Mouse (Mus musculus) myocyte (in vitro differentiated cells): ENCODE measurements at regions not wholly inside any gene's neighbourhood (a gene's known extent, or its start where the extent isn't known, plus 50 kb on each side); places are given as distances from the start of the nearest gene placed in this dataset.

Experiments
- H3K27me3 ChIP-seq: one replicate; pipeline ENCODE4 v1.6.1; 2011; ENCODE audit not compliant: control insufficient read depth, insufficient read depth, insufficient read length
- H3K36me3 ChIP-seq: one replicate; pipeline ENCODE4 v1.6.1; 2011; ENCODE audit not compliant: control insufficient read depth, insufficient read depth
- H3K4me2 ChIP-seq: one replicate; pipeline ENCODE4 v1.6.1; 2011; ENCODE audit warnings: low read depth, control low read depth
- H3K4me3 ChIP-seq: one replicate; pipeline ENCODE4 v1.5.1; 2011; ENCODE audit warnings: mild to moderate bottlenecking, control low read depth, moderate library complexity
- H3K79me2 ChIP-seq: one replicate; pipeline ENCODE4 v1.6.1; 2011; ENCODE audit not compliant: control insufficient read depth, insufficient read depth
- H3ac ChIP-seq: one replicate; pipeline ENCODE4 v1.6.1; 2011; ENCODE audit not compliant: control insufficient read depth, insufficient read length
- CEBPB ChIP-seq: IDR thresholded peaks from 2 replicates; pipeline ENCODE4 v1.6.1; 2011; ENCODE audit warnings: mild to moderate bottlenecking, moderate library complexity; ENCODE audit not compliant: poor library complexity, insufficient read depth, severe bottlenecking
- E2F4 ChIP-seq: IDR thresholded peaks from one replicate; pipeline ENCODE4 v1.6.1; 2011; ENCODE audit warnings: mild to moderate bottlenecking, control low read depth, moderate library complexity; ENCODE audit not compliant: insufficient read depth
- MAX ChIP-seq: IDR thresholded peaks from one replicate; pipeline ENCODE4 v1.6.1; 2011; ENCODE audit warnings: low read depth, mild to moderate bottlenecking, control low read depth
- MYOD1 ChIP-seq, 3 experiments: IDR thresholded peaks; one replicate each; pipeline ENCODE4 v1.6.1; 2011; ENCODE audit warnings: control low read depth in 2 of 3, low read depth in 2 of 3, mild to moderate bottlenecking in 2 of 3, moderate library complexity in 1 of 3; ENCODE audit not compliant: insufficient read length in 2 of 3, control insufficient read depth in 1 of 3
- MYOG ChIP-seq, 3 experiments: IDR thresholded peaks; one replicate each; pipeline ENCODE4 v1.6.1; 2011; ENCODE audit warnings: control low read depth in 2 of 3, low read depth in 2 of 3, mild to moderate bottlenecking in 2 of 3; ENCODE audit not compliant: insufficient read length in 2 of 3, control insufficient read depth in 1 of 3, insufficient read depth in 1 of 3
- POLR2A ChIP-seq: IDR thresholded peaks from one replicate; pipeline ENCODE4 v1.6.1; 2011; ENCODE audit warnings: low read depth, mild to moderate bottlenecking, control low read depth, moderate library complexity; ENCODE audit not compliant: insufficient read length
- POLR2AphosphoS2 ChIP-seq: IDR thresholded peaks from one replicate; pipeline ENCODE4 v1.6.1; 2011; ENCODE audit warnings: low read depth, control low read depth; ENCODE audit not compliant: insufficient read length
- REST ChIP-seq: IDR thresholded peaks from one replicate; pipeline ENCODE4 v1.6.1; 2011; ENCODE audit warnings: mild to moderate bottlenecking, control low read depth, moderate library complexity; ENCODE audit not compliant: insufficient read depth, insufficient read length
- SRF ChIP-seq: IDR thresholded peaks from one replicate; pipeline ENCODE4 v1.6.1; 2011; ENCODE audit warnings: low read depth; ENCODE audit not compliant: control insufficient read depth, insufficient read length
- TCF12 ChIP-seq: IDR thresholded peaks from one replicate; pipeline ENCODE4 v1.6.1; 2011; ENCODE audit warnings: mild to moderate bottlenecking, control low read depth; ENCODE audit not compliant: poor library complexity, insufficient read depth, severe bottlenecking
- TCF3 ChIP-seq: IDR thresholded peaks from one replicate; pipeline ENCODE4 v1.6.1; 2011; ENCODE audit warnings: low read depth, control low read depth; ENCODE audit not compliant: insufficient read length
- USF1 ChIP-seq: IDR thresholded peaks from one replicate; pipeline ENCODE4 v1.6.1; 2011; ENCODE audit warnings: low read depth, mild to moderate bottlenecking, control low read depth, moderate library complexity

DNA sequence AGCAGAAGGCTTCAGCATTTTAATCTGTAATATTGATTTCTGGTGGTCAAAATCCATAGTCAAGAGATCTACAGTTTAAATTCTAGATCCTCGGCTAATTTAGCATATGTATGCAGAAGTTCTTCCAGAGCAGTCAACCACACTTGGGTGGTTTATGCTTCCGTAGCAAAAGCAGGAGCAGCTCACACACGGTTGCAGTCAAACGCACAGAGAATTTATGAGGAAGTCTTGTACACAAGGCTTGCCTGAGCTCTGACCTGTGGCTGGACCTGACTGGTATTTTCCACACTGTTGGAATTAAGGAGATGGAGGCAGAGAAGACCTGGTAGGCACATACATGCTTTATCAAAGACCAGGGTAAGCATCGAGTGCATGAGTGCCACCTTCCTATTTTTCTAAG lies 86.8 kb downstream of the Avpr1a start:
- H3K36me3 ChIP-seq = no peaks in the 10 kb centered on the region
- no peak overlapping the region for H3ac ChIP-seq
- no peak overlapping the region for H3K4me2 ChIP-seq
- H3K27me3 ChIP-seq = no peaks in the 10 kb centered on the region
- no peaks in the 10 kb centered on the region for H3K79me2 ChIP-seq
- no peak for TF ChIP-seq MYOD1 (IDR thresholded peaks at IDR 0.05; ENCODE audit: control insufficient read depth in 1 of 3, insufficient read length in 2 of 3, low read depth in 2 of 3)
- TF ChIP-seq MAX = no peak
- TF ChIP-seq USF1 = no peak
- no peak for TF ChIP-seq SRF
- no peak for TF ChIP-seq POLR2AphosphoS2
- no peak for TF ChIP-seq E2F4
- no peak for TF ChIP-seq TCF3
- no peak for TF ChIP-seq TCF12
- no peak for TF ChIP-seq CEBPB
- TF ChIP-seq REST = no peak
- no peak for TF ChIP-seq POLR2A
- TF ChIP-seq MYOG (IDR thresholded peaks at IDR 0.05; ENCODE audit: control insufficient read depth in 1 of 3, insufficient read depth in 1 of 3, insufficient read length in 2 of 3, low read depth in 2 of 3) = no peak
- no peak overlapping the region for H3K4me3 ChIP-seq

DNA sequence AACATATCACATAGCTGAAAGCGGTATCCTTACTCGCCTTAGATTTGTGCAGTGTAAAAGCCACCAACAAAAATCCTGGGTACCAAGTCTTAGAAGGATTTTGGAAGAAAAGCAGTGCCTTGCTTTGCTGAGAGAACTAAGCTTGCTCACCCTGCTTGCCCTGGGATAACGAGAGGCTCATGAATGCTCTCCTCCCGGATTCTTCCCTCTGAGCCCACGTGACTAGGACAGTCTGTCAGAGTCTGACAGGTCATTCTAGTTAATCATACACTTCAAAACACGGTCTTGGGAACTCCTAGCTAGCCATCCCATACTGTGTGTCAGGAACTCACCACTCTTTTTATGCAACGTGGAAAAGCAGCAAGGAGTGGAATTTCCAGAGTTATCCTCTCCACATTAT lies 91.4 kb downstream of the Avpr1a start:
- no peak for TF ChIP-seq MAX
- no peak for TF ChIP-seq POLR2AphosphoS2
- no peak for TF ChIP-seq SRF

GRCm38 (mm10) chr10:122542573-122542972 lies 94.3 kb downstream of the Avpr1a start:
- no peaks in the 10 kb centered on the region for H3K36me3 ChIP-seq
- H3ac ChIP-seq = no peak overlapping the region
- no peaks in the 10 kb centered on the region for H3K27me3 ChIP-seq
- H3K4me3 ChIP-seq = no peak overlapping the region
- H3K79me2 ChIP-seq = no peaks in the 10 kb centered on the region
- TF ChIP-seq POLR2AphosphoS2 = no peak
- TF ChIP-seq USF1 = no peak
- TF ChIP-seq TCF12 = no peak
- no peak for TF ChIP-seq SRF
- no peak for TF ChIP-seq MAX
- TF ChIP-seq TCF3 = no peak
- TF ChIP-seq MYOG (IDR thresholded peaks at IDR 0.05; ENCODE audit: control insufficient read depth in 1 of 3, insufficient read depth in 1 of 3, insufficient read length in 2 of 3, low read depth in 2 of 3) = no peak
- H3K4me2 ChIP-seq = no peak overlapping the region

More for the DNA sequence above, 91.4 kb downstream of the Avpr1a start:
- no peak overlapping the region for H3K4me2 ChIP-seq
- H3K79me2 ChIP-seq = no peaks in the 10 kb centered on the region
- no peak overlapping the region for H3ac ChIP-seq
- H3K4me3 ChIP-seq = no peak overlapping the region
- no peaks in the 10 kb centered on the region for H3K36me3 ChIP-seq
- H3K27me3 ChIP-seq = no peaks in the 10 kb centered on the region

DNA sequence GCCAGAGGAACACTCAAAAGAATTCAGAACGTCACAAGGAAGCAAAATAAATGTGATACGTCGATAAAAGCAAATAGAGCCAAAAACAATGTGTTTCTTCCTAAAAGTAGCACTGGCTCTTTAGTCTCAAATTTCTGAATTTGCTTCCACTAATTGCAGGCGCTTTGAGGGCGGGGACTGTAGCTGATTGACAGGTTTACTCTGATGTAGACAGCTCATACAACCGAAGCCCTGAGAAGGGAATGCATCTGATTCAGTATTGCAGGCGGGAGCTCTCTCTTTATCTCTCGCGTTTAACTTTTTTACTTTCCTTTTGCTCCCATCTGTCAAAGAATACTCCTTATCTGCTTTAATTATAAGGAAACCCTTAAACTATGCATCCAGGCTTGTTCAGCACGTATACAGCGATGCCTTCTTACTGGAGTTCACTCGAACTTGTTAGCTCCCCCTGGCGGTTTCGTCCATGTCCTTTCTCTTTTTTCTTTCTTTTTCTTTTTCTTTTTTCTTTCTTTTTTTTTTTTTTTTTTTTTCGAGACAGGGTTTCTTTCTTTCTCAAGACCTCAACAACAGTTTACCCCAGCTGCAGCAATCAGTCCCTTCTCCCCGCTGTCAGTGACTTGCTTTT lies 95.9 kb downstream of the Avpr1a start:
- peak overlapping the region; percentile 58 for H3K4me2 ChIP-seq
- no peaks in the 10 kb centered on the region for H3K79me2 ChIP-seq
- TF ChIP-seq MYOG (IDR thresholded peaks at IDR 0.05; ENCODE audit: control insufficient read depth in 1 of 3, insufficient read depth in 1 of 3, insufficient read length in 2 of 3, low read depth in 2 of 3) (no peak), MAX (no peak), POLR2A (no peak), POLR2AphosphoS2 (no peak), SRF (no peak), MYOD1 (IDR thresholded peaks at IDR 0.05; ENCODE audit: control insufficient read depth in 1 of 3, insufficient read length in 2 of 3, low read depth in 2 of 3) (no peak), REST (no peak), USF1 (no peak), E2F4 (no peak), TCF12 (no peak), CEBPB (no peak), TCF3 (no peak)
- H3ac ChIP-seq = no peak overlapping the region
- no peak overlapping the region for H3K4me3 ChIP-seq
- H3K27me3 ChIP-seq = no peaks in the 10 kb centered on the region
- H3K36me3 ChIP-seq = no peaks in the 10 kb centered on the region

GRCm38 (mm10) chr10:122545029-122545428 lies 96.7 kb downstream of the Avpr1a start:
- Histone ChIP-seq H3K4me3 (no peak overlapping the region), H3K79me2 (no peaks in the 10 kb centered on the region), H3ac (no peak overlapping the region), H3K36me3 (no peaks in the 10 kb centered on the region), H3K27me3 (no peaks in the 10 kb centered on the region), H3K4me2 (no peak overlapping the region)
- TF ChIP-seq USF1 (no peak), POLR2A (no peak), MYOD1 (IDR thresholded peaks at IDR 0.05; ENCODE audit: control insufficient read depth in 1 of 3, insufficient read length in 2 of 3, low read depth in 2 of 3) (no peak), MAX (no peak), REST (no peak), SRF (no peak), E2F4 (no peak), POLR2AphosphoS2 (no peak), TCF3 (no peak), TCF12 (no peak), CEBPB (no peak), MYOG (IDR thresholded peaks at IDR 0.05; ENCODE audit: control insufficient read depth in 1 of 3, insufficient read depth in 1 of 3, insufficient read length in 2 of 3, low read depth in 2 of 3) (no peak)
